Mouse (Mus musculus) hindbrain, postnatal 0 days (tissue): ENCODE data around the gene Ndufv1. TPM values are rescaled to one million over a fixed set of nuclear protein-coding genes. Genes with fewer than 3 reads are reported as not detected.
"Not testable (repeated sequence)": the region's sequence is repeated elsewhere in the genome, so short reads cannot be mapped to it uniquely, and the experiment has no call there.

Source experiments
- ATAC-seq: fragments of 200-750 bp; cut with Nextera tagmentation; 2 replicates; pipeline ENCODE4 v1.8.0; 2017; ENCODE audit warnings: mild to moderate bottlenecking, moderate TSS enrichment, moderate library complexity
- DNase-seq: peaks from one replicate; pipeline ENCODE4 v3.0.0-alpha.2; 2015; ENCODE audit warnings: low spot score
- H3K27ac ChIP-seq: fragments of 300-500 bp; sonication (generic); 2 replicates; pipeline ENCODE4 v1.5.1; 2014; ENCODE audit warnings: mild to moderate bottlenecking
- H3K27me3 ChIP-seq: fragments of 300-500 bp; sonication (generic); 2 replicates; pipeline ENCODE4 v1.6.1; 2014; ENCODE audit warnings: low read length, mixed read lengths; ENCODE audit not compliant: insufficient read depth
- H3K36me3 ChIP-seq: fragments of 300-500 bp; sonication (generic); 2 replicates; pipeline ENCODE4 v1.6.1; 2014; ENCODE audit warnings: low read length, mixed read lengths; ENCODE audit not compliant: insufficient read depth
- H3K4me1 ChIP-seq: fragments of 300-500 bp; sonication (generic); 2 replicates; pipeline ENCODE4 v1.6.1; 2014; ENCODE audit warnings: antibody characterized with exemption, low read length, mixed read lengths; ENCODE audit not compliant: insufficient read depth
- H3K4me2 ChIP-seq: fragments of 300-500 bp; sonication (generic); 2 replicates; pipeline ENCODE4 v1.6.1; 2014; ENCODE audit warnings: low read depth, mild to moderate bottlenecking, low read length, moderate library complexity, mixed read lengths
- H3K4me3 ChIP-seq: fragments of 300-500 bp; sonication (generic); 2 replicates; pipeline ENCODE4 v1.5.1; 2014; ENCODE audit warnings: low read length
- H3K9ac ChIP-seq: fragments of 300-500 bp; sonication (generic); replicated peaks from 2 replicates; pipeline ENCODE4 v1.6.1; 2014; ENCODE audit warnings: mild to moderate bottlenecking, low read length, moderate library complexity, mixed read lengths
- H3K9me3 ChIP-seq: fragments of 300-500 bp; sonication (generic); 2 replicates; pipeline ENCODE4 v1.6.1; 2016; ENCODE audit warnings: low read length, mixed read lengths
- CTCF ChIP-seq: IDR thresholded peaks from 2 replicates; pipeline ENCODE4 v1.5.1; 2016; ENCODE audit warnings: antibody characterized with exemption, control low read depth, low read depth
- WGBS: fragments of 180-500 bp; shearing (Covaris S2); extraction: QIAGEN DNeasy Blood & Tissue Kit; methylation state at CpG from one replicate; pipeline ENCODE4 v1.1.7; 2014; 5-methylcytosine and 5-hydroxymethylcytosine counted together
- polyA plus RNA-seq: library from polyadenylated mRNA; unstranded; fragments of >200 nt; fragmentation: Nextera tagmentation; extraction: Ambion mirVana; gene quantifications from 2 replicates; pipeline ENCODE4 v1.2.1, GENCODE M21; 2015
- total RNA-seq: library from RNA; depleted of rRNA; stranded (reverse); fragments of >200 nt; gene quantifications from 2 replicates; pipeline ENCODE4 v1.2.3, GENCODE M21; 2014; rRNA removed

Gene Ndufv1
- total RNA-seq (160 and 203 TPM in 2 replicates), polyA plus RNA-seq (285 and 291 TPM in 2 replicates)

DNA sequence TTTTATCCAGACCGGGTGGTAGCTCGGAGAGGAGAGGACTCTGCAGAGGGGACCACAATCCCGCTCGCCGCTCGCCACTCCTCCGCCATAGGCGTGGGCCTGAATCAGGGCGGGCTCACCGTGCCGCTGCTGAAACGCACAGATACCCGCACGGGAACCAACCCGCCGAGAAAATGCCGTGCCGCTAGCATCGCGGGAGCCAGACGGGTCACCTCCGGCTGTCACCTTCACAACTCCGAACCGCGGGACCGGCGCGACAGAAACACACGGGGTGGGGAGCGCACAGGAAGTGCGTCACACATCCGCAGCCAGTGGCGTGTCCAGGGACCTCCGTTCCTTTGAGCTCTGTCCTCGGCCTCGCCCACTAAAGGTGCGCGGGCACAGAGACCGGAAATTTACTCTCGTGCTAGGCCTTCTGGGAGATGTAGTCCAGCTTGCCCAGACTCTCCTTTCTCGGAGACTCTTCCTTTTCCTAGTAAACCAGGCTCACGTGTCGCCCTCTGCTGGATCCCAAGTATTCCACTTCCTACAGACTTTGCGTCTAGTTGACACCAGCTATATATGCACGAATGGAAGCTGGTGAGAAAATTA is at the start of gene Ndufv1:
TSS of gene Ndufv1 (minus strand) at position 375 of the 591 bp plus-strand sequence.
- TF ChIP-seq CTCF: peak; percentile 92
- Histone ChIP-seq H3K9ac (peak within 1 kb of the TSS; percentile 85), H3K27me3 (no peaks in the 10 kb centered on the region), H3K36me3 (peaks cover 26% of the 10 kb centered on the region), H3K9me3 (no peaks in the 10 kb centered on the region), H3K27ac (peak within 1 kb of the TSS; percentile 82; the same call in 1 of the 2 replicates), H3K4me1 (peaks cover 6% of the 10 kb centered on the region), H3K4me2 (peak within 1 kb of the TSS; percentile 78), H3K4me3 (peak within 1 kb of the TSS; percentile 90)
- ATAC-seq: peak; percentile 99
- WGBS: 1% methylated on average over 45 of the region's 45 CpGs
- DNase-seq: peak; percentile 99

DNA sequence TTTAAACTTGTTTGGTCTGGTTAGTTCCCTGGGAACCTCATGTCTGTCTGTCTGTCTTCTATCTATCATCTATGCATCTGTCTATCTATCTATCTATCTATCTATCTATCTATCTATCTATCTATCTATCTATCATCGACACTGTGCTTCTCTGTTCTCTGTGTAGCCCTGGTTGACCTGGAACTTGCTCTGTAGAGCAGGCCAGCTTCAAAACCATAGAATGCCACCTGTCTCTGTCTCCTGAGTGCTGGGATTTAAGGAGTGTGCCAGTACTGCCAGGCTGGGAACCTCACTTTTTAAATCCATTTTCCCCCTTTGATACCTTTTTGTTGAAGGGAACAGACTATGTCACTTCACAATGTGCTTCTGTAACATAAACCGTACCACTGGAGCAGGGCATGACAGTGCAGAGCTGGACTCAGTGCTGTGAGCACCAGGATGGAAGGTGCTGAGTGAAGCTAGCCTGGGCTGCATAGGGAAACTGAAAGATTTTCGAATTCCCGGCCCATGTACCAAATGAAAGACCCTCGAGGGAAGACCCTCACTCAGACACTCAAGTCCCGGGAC is 48.4 kb upstream of the Ndufv1 start:
- no peak overlapping the region for H3K4me3 ChIP-seq
- WGBS: 88% methylated on average over 6 of the region's 6 CpGs
- H3K4me1 ChIP-seq: no peaks in the 10 kb centered on the region
- no peak for TF ChIP-seq CTCF
- no peaks in the 10 kb centered on the region for H3K36me3 ChIP-seq
- no peak overlapping the region for H3K27ac ChIP-seq
- no peaks in the 10 kb centered on the region for H3K9me3 ChIP-seq
- no peak overlapping the region for H3K9ac ChIP-seq
- H3K4me2 ChIP-seq: no peak overlapping the region
- DNase-seq (no peak), ATAC-seq (no peak)
- no peaks in the 10 kb centered on the region for H3K27me3 ChIP-seq

DNA sequence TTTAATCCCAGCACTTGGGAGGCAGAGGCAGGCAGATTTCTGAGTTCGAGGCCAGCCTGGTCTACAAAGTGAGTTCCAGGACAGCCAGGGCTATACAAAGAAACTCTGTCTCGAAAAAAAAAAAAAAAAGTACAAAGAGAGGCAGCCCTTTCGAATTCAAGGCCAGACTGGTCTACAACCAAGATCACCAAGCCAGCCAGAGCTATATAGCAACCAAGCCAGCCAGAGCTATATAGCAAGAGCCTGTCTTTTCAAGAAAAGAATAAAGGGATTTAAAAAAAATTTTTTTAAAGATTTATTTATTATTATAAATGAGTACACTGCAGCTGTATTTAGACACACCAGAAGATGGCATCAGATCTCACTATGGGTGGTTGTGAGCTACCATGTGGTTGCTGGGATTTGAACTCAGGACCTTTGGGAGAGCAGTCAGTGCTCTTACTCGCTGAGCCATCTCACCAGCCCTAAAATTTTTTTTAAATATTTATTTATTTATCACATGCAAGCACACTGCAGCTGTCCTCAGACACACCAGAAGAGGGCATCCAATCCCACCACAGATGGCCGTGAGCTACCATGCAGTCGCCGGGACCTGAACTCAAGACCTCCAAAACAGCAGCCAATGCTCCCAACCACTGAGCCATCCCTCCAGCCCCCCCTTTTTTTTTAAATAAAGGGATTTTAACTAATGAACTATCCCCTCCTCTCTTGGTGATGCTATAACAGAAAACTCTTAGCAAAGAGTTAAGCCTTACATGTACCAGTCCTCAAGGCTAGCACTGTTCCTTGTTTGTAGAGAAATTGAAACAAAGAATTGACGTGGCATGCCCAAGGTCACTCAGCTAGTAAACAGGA is 47.7 kb upstream of the Ndufv1 start:
- not testable (repeated sequence) for H3K4me1 ChIP-seq, ATAC-seq, H3K27ac ChIP-seq, H3K9me3 ChIP-seq, H3K36me3 ChIP-seq, H3K4me2 ChIP-seq, H3K27me3 ChIP-seq, H3K9ac ChIP-seq, H3K4me3 ChIP-seq, DNase-seq
- WGBS: 89% methylated on average over 8 of the region's 8 CpGs

DNA sequence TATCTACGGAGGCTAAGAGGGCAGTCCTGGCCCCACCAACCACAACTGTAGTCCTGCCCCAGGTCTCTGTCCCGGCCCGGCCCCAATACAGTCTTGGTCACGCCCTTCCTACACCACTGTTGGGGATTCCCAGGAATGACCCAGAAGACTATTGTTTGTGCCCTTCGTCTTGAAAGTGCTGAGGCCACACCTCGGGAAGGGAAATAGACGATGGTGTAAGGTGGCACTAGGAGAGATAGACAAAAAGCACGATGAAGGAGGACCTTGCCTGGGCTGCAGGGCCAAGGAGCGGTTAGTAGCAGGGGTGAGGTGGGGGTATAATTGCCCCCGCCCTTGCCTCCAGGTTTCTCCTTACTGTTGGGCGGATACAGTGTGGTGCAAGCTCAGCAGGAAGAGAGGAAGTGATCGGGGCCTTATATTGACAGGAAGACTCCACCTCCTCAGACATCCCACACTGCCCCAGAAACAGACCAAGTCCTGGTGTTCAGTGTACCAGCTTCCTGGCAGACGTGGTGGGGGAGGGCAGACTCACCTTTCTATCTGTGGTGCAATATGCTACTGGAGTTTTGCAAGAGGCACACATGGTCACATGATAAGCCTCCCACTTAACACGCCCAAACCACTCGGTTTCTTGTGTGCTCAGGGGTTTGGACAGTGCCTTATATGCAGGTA is 46.6 kb upstream of the Ndufv1 start, which contains the start of gene Gstp3:
TSS of gene Gstp3 (minus strand) at position 501 of the 672 bp plus-strand sequence.
- H3K9me3 ChIP-seq: no peaks in the 10 kb centered on the region
- WGBS: 82% methylated on average over 15 of the region's 15 CpGs
- TF ChIP-seq CTCF: no peak
- H3K4me3 ChIP-seq: no peak within 1 kb of the TSS
- H3K4me1 ChIP-seq: no peaks in the 10 kb centered on the region
- H3K27ac ChIP-seq: no peak within 1 kb of the TSS
- no peak within 1 kb of the TSS for H3K9ac ChIP-seq
- ATAC-seq: no peak
- no peak for DNase-seq
- no peaks in the 10 kb centered on the region for H3K36me3 ChIP-seq
- no peak within 1 kb of the TSS for H3K4me2 ChIP-seq
- no peaks in the 10 kb centered on the region for H3K27me3 ChIP-seq

DNA sequence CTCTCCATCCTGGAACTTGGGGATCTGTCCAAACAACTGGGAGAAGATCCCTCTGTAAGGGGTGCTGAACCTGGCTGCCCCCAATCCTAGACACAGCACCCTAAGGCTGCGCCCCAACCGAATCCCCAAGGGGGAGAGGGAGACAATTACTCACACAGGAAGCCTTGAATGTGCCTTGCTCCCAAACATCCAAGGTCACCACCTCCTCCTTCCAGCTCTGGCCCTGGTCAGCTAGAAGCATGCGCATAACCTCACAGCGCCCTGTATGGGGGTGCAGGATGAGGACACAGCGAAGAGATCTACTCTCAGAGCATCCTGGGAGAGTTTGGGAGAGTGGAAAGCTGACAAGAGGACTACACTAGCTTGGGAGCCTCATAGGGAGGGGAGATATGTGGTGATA is 46.0 kb upstream of the Ndufv1 start:
- DNase-seq: no peak
- no peak overlapping the region for H3K4me2 ChIP-seq
- no peaks in the 10 kb centered on the region for H3K4me1 ChIP-seq
- WGBS: 89% methylated on average over 5 of the region's 5 CpGs
- H3K36me3 ChIP-seq: no peaks in the 10 kb centered on the region
- H3K27me3 ChIP-seq: no peaks in the 10 kb centered on the region
- H3K27ac ChIP-seq: no peak overlapping the region
- no peaks in the 10 kb centered on the region for H3K9me3 ChIP-seq
- H3K4me3 ChIP-seq: no peak overlapping the region
- no peak overlapping the region for H3K9ac ChIP-seq
- ATAC-seq: no peak
- TF ChIP-seq CTCF: no peak

DNA sequence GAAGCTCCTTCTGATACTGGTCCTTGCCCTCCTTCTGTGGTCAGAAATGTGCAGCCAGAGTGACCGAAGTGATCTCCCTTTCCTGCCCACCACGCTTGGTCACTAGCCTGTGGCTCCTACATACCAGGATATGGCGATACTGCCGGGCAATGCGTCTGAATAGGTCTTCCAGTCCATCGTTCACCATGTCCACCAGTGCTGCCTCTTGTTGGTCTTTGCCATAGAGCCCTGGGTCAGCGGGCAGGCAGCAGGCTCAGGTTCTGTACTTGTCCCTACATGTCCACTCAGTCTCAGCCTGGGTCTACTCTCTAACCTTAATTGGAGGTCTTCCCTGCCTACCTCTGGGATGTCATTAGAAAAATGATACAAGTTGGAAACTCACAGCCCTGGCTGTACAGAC is 45.4 kb upstream of the Ndufv1 start:
- Histone ChIP-seq H3K27me3 (no peaks in the 10 kb centered on the region), H3K4me3 (no peak overlapping the region), H3K9ac (no peak overlapping the region), H3K4me1 (no peaks in the 10 kb centered on the region), H3K36me3 (no peaks in the 10 kb centered on the region), H3K4me2 (no peak overlapping the region), H3K9me3 (no peaks in the 10 kb centered on the region), H3K27ac (no peak overlapping the region)
- 96% methylated on average over 7 of the region's 7 CpGs for WGBS
- TF ChIP-seq CTCF: no peak
- ATAC-seq: no peak
- no peak for DNase-seq
